Mouse (Mus musculus) forebrain, embryonic 14.5 days (tissue): Measurements from ENCODE around the gene Olfr741. TPM values are rescaled to one million over a fixed set of nuclear protein-coding genes. Genes with fewer than 3 reads are reported as not detected.

ENCODE experiments used
- ATAC-seq: fragments of 200-750 bp; cut with Nextera tagmentation; 2 replicates; pipeline ENCODE4 v1.8.0; 2017; ENCODE audit warnings: mild to moderate bottlenecking, moderate library complexity
- DNase-seq: peaks from one replicate; pipeline ENCODE4 v3.0.0-alpha.2; 2015; ENCODE audit warnings: low spot score
- H3K27ac ChIP-seq: fragments of 300-500 bp; sonication (generic); 2 replicates; pipeline ENCODE4 v1.5.1; 2014; ENCODE audit warnings: low read depth, mild to moderate bottlenecking, control low read depth, low read length, moderate library complexity
- H3K27me3 ChIP-seq: fragments of 300-500 bp; sonication (generic); replicated peaks from 2 replicates; pipeline ENCODE4 v1.6.1; 2014; ENCODE audit warnings: low read length, control low read depth, mixed read lengths; ENCODE audit not compliant: control insufficient read depth, insufficient read depth
- H3K36me3 ChIP-seq: fragments of 300-500 bp; sonication (generic); 2 replicates; pipeline ENCODE4 v1.6.1; 2014; ENCODE audit warnings: low read length, control low read depth; ENCODE audit not compliant: control insufficient read depth, insufficient read depth
- H3K4me1 ChIP-seq: fragments of 300-500 bp; sonication (generic); 2 replicates; pipeline ENCODE4 v1.6.1; 2014; ENCODE audit warnings: antibody characterized with exemption, low read length, control low read depth; ENCODE audit not compliant: control insufficient read depth, insufficient read depth
- H3K4me2 ChIP-seq: fragments of 300-500 bp; sonication (generic); 2 replicates; pipeline ENCODE4 v1.6.1; 2014; ENCODE audit warnings: mild to moderate bottlenecking, control low read depth, low read length
- H3K4me3 ChIP-seq: fragments of 300-500 bp; sonication (generic); 2 replicates; pipeline ENCODE4 v1.5.1; 2014; ENCODE audit warnings: low read depth, low read length, control low read depth
- H3K9ac ChIP-seq: fragments of 300-500 bp; sonication (generic); 2 replicates; pipeline ENCODE4 v1.6.1; 2014; ENCODE audit warnings: mild to moderate bottlenecking, low read length, control low read depth, moderate library complexity
- H3K9me3 ChIP-seq: fragments of 300-500 bp; sonication (generic); replicated peaks from 2 replicates; pipeline ENCODE4 v1.6.1; 2016; ENCODE audit warnings: low read length, control low read depth, mixed read lengths; ENCODE audit not compliant: control insufficient read depth
- WGBS: fragments of 180-500 bp; shearing (Covaris S2); extraction: QIAGEN DNeasy Blood & Tissue Kit; methylation state at CpG from one replicate; pipeline ENCODE4 v1.1.7; 2014; 5-methylcytosine and 5-hydroxymethylcytosine counted together
- polyA plus RNA-seq: library from polyadenylated mRNA; unstranded; fragments of >200 nt; fragmentation: Nextera tagmentation; extraction: Ambion mirVana; gene quantifications from 2 replicates; pipeline ENCODE4 v1.2.1, GENCODE M21; 2014

The Olfr741 gene
- polyA plus RNA-seq = not detected in 2 replicates

DNA sequence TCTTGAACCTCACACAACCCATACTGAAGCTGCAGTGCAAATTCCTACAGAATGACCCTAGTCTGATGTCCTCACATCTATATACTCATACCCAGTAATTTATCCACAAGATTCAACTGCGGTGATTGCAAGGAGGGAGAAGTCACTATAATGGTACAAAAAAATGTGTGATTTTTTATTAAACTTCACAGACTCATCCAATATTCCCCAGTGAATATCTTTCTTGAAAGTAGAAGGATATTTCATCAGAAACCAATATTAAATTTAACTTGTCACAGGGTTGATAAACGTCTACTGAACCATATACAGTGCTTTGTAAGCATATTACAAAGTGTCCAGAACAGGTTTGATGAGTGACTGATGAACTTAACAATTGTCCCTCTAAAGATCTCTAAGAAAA lies at the start of gene Olfr741:
Gene Olfr741 (plus strand): TSS at position 301 of the 400 bp plus-strand sequence.
- Histone ChIP-seq H3K27ac (no peak within 1 kb of the TSS), H3K36me3 (no peaks in the 10 kb centered on the region), H3K4me1 (no peaks in the 10 kb centered on the region), H3K4me3 (no peak within 1 kb of the TSS), H3K4me2 (no peak within 1 kb of the TSS), H3K27me3 (no peaks in the 10 kb centered on the region), H3K9ac (no peak within 1 kb of the TSS), H3K9me3 (no peaks in the 10 kb centered on the region)
- WGBS = 71% methylated on average over 2 of the region's 2 CpGs
- ATAC-seq (no peak), DNase-seq (no peak)

DNA sequence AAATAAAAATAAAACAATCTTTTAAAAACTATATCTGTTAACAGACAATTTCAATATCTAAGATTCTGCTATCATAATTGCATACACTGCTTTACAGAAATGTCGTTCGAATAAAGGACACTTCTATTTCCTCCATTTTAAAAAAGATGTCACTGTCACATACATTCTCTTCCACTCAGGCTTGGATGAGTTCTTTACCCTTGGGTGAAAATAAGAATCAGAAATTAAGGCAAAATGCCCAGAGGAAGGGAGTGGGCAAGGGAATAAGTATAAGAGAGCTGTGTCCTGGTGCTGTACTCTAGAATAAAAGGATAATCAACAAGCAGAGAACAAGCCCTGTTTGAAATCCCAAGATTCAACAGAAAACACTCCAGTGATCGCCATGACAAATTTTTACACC lies 27.3 kb upstream of the Olfr741 start, which contains the start of gene Olfr740:
Gene Olfr740 (plus strand): TSS at position 301 of the 400 bp plus-strand sequence.
- no peaks in the 10 kb centered on the region for H3K4me1 ChIP-seq
- no peaks in the 10 kb centered on the region for H3K27me3 ChIP-seq
- ATAC-seq = no peak
- 87% methylated on average over 3 of the region's 3 CpGs for WGBS
- H3K27ac ChIP-seq = no peak within 1 kb of the TSS
- H3K4me3 ChIP-seq = no peak within 1 kb of the TSS
- no peak within 1 kb of the TSS for H3K4me2 ChIP-seq
- H3K36me3 ChIP-seq = no peaks in the 10 kb centered on the region
- H3K9me3 ChIP-seq = no peaks in the 10 kb centered on the region; the same call in 1 of the 2 replicates
- no peak for DNase-seq
- no peak within 1 kb of the TSS for H3K9ac ChIP-seq

DNA sequence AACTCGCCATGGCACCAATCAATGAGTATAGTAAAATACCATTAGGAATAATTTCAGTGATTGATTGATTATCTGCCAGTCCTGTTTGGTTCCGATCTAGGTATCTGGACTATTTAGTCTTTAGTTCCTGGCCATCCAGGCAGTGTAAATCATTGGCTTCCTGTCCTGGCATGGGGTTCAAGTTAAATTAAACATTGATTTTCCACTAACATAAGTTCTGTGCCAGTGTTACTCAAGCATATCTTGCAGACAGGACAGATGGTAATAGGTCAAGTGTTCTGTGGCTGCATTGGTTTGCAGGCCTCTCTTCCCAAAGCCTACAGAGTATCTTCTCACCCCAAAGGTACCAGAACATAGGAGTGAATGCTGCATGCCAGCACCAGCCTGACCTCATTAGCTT lies 5.9 kb downstream of the Olfr741 start:
- H3K9ac ChIP-seq = no peak overlapping the region
- DNase-seq (no peak), ATAC-seq (no peak)
- 83% methylated on average over 2 of the region's 2 CpGs for WGBS
- H3K4me2 ChIP-seq = no peak overlapping the region
- H3K9me3 ChIP-seq = no peaks in the 10 kb centered on the region
- no peaks in the 10 kb centered on the region for H3K27me3 ChIP-seq
- no peaks in the 10 kb centered on the region for H3K36me3 ChIP-seq
- H3K27ac ChIP-seq = no peak overlapping the region
- no peaks in the 10 kb centered on the region for H3K4me1 ChIP-seq
- H3K4me3 ChIP-seq = no peak overlapping the region

DNA sequence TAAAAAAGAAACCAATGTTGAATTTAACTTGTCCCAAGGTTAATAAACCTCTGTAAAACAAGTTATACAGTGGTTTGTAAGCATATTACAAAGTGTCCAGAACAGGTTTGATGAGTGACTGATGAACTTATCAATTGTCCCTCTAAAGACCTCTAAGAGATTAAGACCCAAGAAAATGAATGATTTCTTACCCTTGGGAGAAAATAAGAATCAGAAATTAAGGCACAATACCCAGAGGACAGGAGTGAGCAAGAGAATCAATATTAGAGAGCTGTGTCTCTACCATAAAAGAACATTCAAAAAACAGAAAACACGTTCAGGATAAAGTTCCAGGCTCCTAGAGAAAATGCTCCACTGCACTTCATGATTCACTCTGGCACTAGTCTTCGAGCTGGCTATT lies 30.8 kb downstream of the Olfr741 start, which contains the start of gene Olfr742:
Gene Olfr742 (plus strand): TSS at position 301 of the 400 bp plus-strand sequence.
- WGBS = 63% methylated on average over 2 of the region's 2 CpGs
- no peak within 1 kb of the TSS for H3K9ac ChIP-seq
- no peak for DNase-seq

DNA sequence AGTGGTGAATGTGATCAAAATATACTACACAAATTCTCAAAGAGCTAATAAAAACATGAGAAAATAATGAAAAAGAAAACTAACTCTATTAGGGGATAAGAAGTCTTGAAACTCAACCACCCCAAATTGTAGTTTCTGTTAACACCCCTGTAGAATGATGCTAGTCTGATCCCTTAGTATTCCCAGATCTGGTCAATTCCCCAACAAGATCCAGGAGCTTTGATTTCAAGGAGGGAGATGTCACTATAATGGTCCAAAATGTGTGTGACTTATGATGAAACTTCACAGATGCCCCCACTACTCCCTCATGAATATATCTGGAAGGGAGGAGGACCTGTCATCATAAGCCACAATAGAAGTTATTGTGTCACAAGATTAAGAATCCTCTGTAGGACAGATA lies 49.0 kb downstream of the Olfr741 start, which contains the start of gene Olfr743:
Gene Olfr743 (plus strand): TSS at position 301 of the 400 bp plus-strand sequence.
- ATAC-seq (no peak), DNase-seq (no peak)
- H3K36me3 ChIP-seq = no peaks in the 10 kb centered on the region
- H3K4me3 ChIP-seq = no peak within 1 kb of the TSS
- no peak within 1 kb of the TSS for H3K27ac ChIP-seq
- no peaks in the 10 kb centered on the region for H3K9me3 ChIP-seq
- no peak within 1 kb of the TSS for H3K9ac ChIP-seq
- no peaks in the 10 kb centered on the region for H3K4me1 ChIP-seq
- H3K4me2 ChIP-seq = no peak within 1 kb of the TSS
- H3K27me3 ChIP-seq = no peaks in the 10 kb centered on the region

More for the DNA sequence above, 30.8 kb downstream of the Olfr741 start, which contains the start of gene Olfr742:
- no peaks in the 10 kb centered on the region for H3K4me1 ChIP-seq
- no peaks in the 10 kb centered on the region for H3K9me3 ChIP-seq
- H3K27me3 ChIP-seq = no peaks in the 10 kb centered on the region
- ATAC-seq = no peak
- no peak within 1 kb of the TSS for H3K4me3 ChIP-seq
- H3K36me3 ChIP-seq = no peaks in the 10 kb centered on the region
- no peak within 1 kb of the TSS for H3K27ac ChIP-seq
- no peak within 1 kb of the TSS for H3K4me2 ChIP-seq

Other genes with a start within 250 kb of the Olfr741 start
- not detected in 2 replicates for gene Olfr731, start 230.9 kb upstream of the Olfr741 start, polyA plus RNA-seq
- gene Olfr732, start 188.5 kb upstream of the Olfr741 start, polyA plus RNA-seq = not detected in 2 replicates
- not detected in 2 replicates for gene Olfr733, start 171.2 kb upstream of the Olfr741 start, polyA plus RNA-seq
- gene Olfr734, start 146.0 kb upstream of the Olfr741 start, polyA plus RNA-seq = not detected in 2 replicates
- gene Olfr735, start 123.9 kb upstream of the Olfr741 start, polyA plus RNA-seq = not detected in 2 replicates
- not detected in 2 replicates for gene Tlr11, start 114.8 kb upstream of the Olfr741 start, polyA plus RNA-seq
- gene Olfr736, start 91.6 kb upstream of the Olfr741 start, polyA plus RNA-seq = not detected in 2 replicates
- not detected in 2 replicates for gene Olfr738, start 65.2 kb upstream of the Olfr741 start, polyA plus RNA-seq
- not detected in 2 replicates for gene Olfr739, start 54.1 kb upstream of the Olfr741 start, polyA plus RNA-seq
- not detected in 2 replicates for gene Olfr740, start 27.2 kb upstream of the Olfr741 start, polyA plus RNA-seq
- not detected in 2 replicates for gene Olfr742, start 30.9 kb downstream of the Olfr741 start, polyA plus RNA-seq
- not detected in 2 replicates for gene Olfr743, start 49.1 kb downstream of the Olfr741 start, polyA plus RNA-seq
- not detected in 2 replicates for gene Olfr744, start 142.1 kb downstream of the Olfr741 start, polyA plus RNA-seq
- not detected in 2 replicates for gene Olfr745, start 166.7 kb downstream of the Olfr741 start, polyA plus RNA-seq
- gene Olfr746, start 174.3 kb downstream of the Olfr741 start, polyA plus RNA-seq = not detected in 2 replicates
- not detected in 2 replicates for gene Olfr747, start 220.5 kb downstream of the Olfr741 start, polyA plus RNA-seq
- not detected in 2 replicates for gene Olfr748, start 234.6 kb downstream of the Olfr741 start, polyA plus RNA-seq